Mouse (Mus musculus) right cerebral cortex, postnatal 4 days (tissue): ENCODE measurements around the gene Zbtb46.
"Not testable (repeated sequence)": the region's sequence is repeated elsewhere in the genome, so short reads cannot be mapped to it uniquely, and the experiment has no call there.

Source experiments
- DNase-seq: peaks from one replicate; pipeline ENCODE4 v3.0.0-alpha.2; 2022

The Zbtb46 gene

GRCm38 (mm10) chr2:181459153-181459672 is at the start of gene Zbtb46:
Gene Zbtb46 (minus strand): TSS chr2:181459426.
- DNase-seq, result peak; percentile 80

- no peak for DNase-seq
Measured at GRCm38 (mm10) chr2:181498644-181499043, 39.4 kb upstream of the Zbtb46 start.

- peak; percentile 11 for DNase-seq
Measured at GRCm38 (mm10) chr2:181497548-181497875, 38.3 kb upstream of the Zbtb46 start.

- peak; percentile 88 for DNase-seq
Measured at GRCm38 (mm10) chr2:181496831-181497547, 37.8 kb upstream of the Zbtb46 start, which contains the start of gene Tpd52l2. Gene Tpd52l2 (plus strand): TSS chr2:181497142.

- DNase-seq, result peak; percentile 69
Measured at GRCm38 (mm10) chr2:181496281-181496680, 37.1 kb upstream of the Zbtb46 start.

- not testable (repeated sequence) for DNase-seq
Measured at GRCm38 (mm10) chr2:181495845-181496244, 36.6 kb upstream of the Zbtb46 start.

- no peak for DNase-seq
Measured at GRCm38 (mm10) chr2:181494266-181494945, 35.2 kb upstream of the Zbtb46 start.

GRCm38 (mm10) chr2:181493156-181493927 is 34.1 kb upstream of the Zbtb46 start, which contains the start of gene Abhd16b:
Gene Abhd16b (plus strand): TSS chr2:181493206.
- peak; percentile 9 for DNase-seq

GRCm38 (mm10) chr2:181492206-181492605 is 33.0 kb upstream of the Zbtb46 start:
- no peak for DNase-seq

- DNase-seq, result no peak
Measured at GRCm38 (mm10) chr2:181491432-181492205, 32.4 kb upstream of the Zbtb46 start.

GRCm38 (mm10) chr2:181487338-181488277 is 28.4 kb upstream of the Zbtb46 start:
- DNase-seq, result no peak

- DNase-seq, result no peak
Measured at GRCm38 (mm10) chr2:181485741-181486140, 26.5 kb upstream of the Zbtb46 start.

GRCm38 (mm10) chr2:181484456-181485233 is 25.4 kb upstream of the Zbtb46 start:
- DNase-seq, result no peak

GRCm38 (mm10) chr2:181483562-181484318 is 24.5 kb upstream of the Zbtb46 start:
- DNase-seq, result no peak

GRCm38 (mm10) chr2:181483120-181483519 is 23.9 kb upstream of the Zbtb46 start:
- DNase-seq, result no peak

- DNase-seq, result no peak
Measured at GRCm38 (mm10) chr2:181472256-181472827, 13.1 kb upstream of the Zbtb46 start.

GRCm38 (mm10) chr2:181471246-181471645 is 12.0 kb upstream of the Zbtb46 start:
- no peak for DNase-seq

- no peak for DNase-seq
Measured at GRCm38 (mm10) chr2:181470285-181470684, 11.1 kb upstream of the Zbtb46 start.

- DNase-seq, result no peak
Measured at GRCm38 (mm10) chr2:181465423-181465822, 6.2 kb upstream of the Zbtb46 start.
